Mouse (Mus musculus): ENCODE data around the gene Stoml1. TPM values are rescaled to one million over a fixed set of nuclear protein-coding genes. Genes with fewer than 3 reads are reported as not detected.

Gene Stoml1
- total RNA-seq, 1 experiment, result 51.7 TPM

DNA sequence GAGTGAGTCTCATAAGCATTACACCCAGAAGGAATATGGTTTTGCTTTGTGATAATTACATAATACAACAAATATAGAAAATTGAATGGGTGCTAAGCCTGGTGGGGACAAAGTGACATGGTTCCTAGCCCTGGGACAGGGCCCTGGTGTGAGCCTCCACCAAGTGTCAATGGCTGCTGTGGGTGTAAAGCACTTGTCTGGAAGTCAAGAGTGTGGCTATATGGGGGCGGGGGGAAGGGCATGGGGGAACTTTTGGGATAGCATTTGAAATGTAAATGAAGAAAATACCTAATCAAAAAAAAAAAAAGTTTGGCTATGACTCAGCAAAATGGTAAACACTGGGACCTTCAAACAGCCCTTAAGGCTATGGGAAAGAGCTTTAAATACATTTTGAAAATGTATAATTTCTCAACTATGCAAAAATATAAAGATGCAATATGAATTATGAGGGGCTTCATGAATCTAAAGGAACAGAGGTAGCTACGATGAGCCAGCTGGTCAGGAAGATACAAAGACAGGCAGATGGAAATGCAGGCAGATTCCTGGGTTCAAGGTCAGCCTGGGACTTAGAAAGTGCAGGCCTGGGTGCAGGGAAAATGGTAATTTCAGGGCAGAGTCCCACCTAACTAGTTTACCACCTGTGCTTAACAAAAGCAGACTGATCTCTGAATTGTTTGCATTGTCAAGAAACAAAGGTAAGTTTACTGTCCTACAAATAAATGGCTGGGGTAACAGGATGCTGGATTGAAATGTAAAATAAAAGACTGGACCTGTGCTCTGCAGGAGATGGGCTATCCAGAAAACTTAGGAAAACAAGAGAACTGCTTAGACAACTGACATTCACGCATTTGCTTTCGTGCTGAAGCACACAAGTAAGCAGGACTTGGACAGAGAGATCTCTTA lies 26.1 kb downstream of the Stoml1 start:
- H3K9me3 ChIP-seq (ENCODE audit: control insufficient read depth, insufficient read depth, low read depth, low read length), result no peaks in the 10 kb centered on the region
- in situ Hi-C loops (cut with MboI; ENCODE audit: low sequenced_read_pairs in 2 of 2, unreplicated experiment in 2 of 2), result no loop called here
- H3K4me1 ChIP-seq (ENCODE audit: control insufficient read depth in 2 of 2, insufficient read depth in 2 of 2, low read length in 2 of 2, poor library complexity in 1 of 2), result peaks cover 4 to 9% of the 10 kb centered on the region in 2 experiments; a peak in 3 of 4 replicates
- H3K9ac ChIP-seq (ENCODE audit: insufficient read depth, low read depth, low read length, poor library complexity, severe bottlenecking), result peak overlapping the region; percentile 70
- peak overlapping the region in 1 of 2 experiments; percentile 10; a peak in 1 of 4 replicates for H3K4me3 ChIP-seq (ENCODE audit: insufficient read depth in 1 of 2, low read depth in 1 of 2, low read length in 2 of 2, poor library complexity in 1 of 2, severe bottlenecking in 1 of 2)
- peak; percentile 96 for DNase-seq (ENCODE audit: low read depth, low spot score)
- no peaks in the 10 kb centered on the region for H3K36me3 ChIP-seq (ENCODE audit: control insufficient read depth, insufficient read depth, low read length, poor library complexity, severe bottlenecking)
- TF ChIP-seq HCFC1 (IDR thresholded peaks at IDR 0.05; ENCODE audit: borderline replicate concordance, insufficient read depth, low read length) (no peak), ZC3H11A (IDR thresholded peaks at IDR 0.05; ENCODE audit: borderline replicate concordance, low read depth, low read length) (no peak), CHD2 (IDR thresholded peaks at IDR 0.05; ENCODE audit: low read depth, low read length) (no peak; the same call in none of the 2 replicates), ZNF384 (IDR thresholded peaks at IDR 0.05; ENCODE audit: low read depth, low read length) (peak; percentile 96), MAFK (IDR thresholded peaks at IDR 0.05; ENCODE audit: insufficient read depth, low read depth, low read length) (peak; percentile 99)
- H3K27ac ChIP-seq (ENCODE audit: insufficient read depth, low read depth, low read length, poor library complexity, severe bottlenecking), result peak overlapping the region; percentile 100

DNA sequence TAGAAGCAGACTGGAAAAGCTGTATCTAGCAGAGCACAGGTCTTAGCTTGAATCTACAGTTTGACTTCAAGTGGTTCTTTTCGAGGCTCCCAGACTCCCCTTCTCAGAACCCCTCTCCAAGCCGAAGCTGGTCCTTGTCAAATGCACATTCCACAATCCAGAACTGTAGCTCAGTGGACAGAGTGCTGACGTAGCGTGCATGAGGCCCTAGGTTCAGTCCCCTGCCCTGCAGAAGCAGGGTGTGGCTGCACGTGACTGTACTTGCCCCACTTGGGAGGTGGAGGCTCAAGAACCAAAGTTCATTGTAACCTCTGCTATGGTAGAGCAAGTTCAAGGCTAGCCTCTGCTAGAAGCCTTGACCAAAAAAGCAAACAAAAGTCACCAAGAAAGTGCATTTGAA lies 26.8 kb downstream of the Stoml1 start:
- in situ Hi-C loops (cut with MboI; ENCODE audit: low sequenced_read_pairs in 2 of 2, unreplicated experiment in 2 of 2), result no loop called here
- Histone ChIP-seq H3K9me3 (ENCODE audit: control insufficient read depth, insufficient read depth, low read depth, low read length) (no peaks in the 10 kb centered on the region), H3K27ac (ENCODE audit: insufficient read depth, low read depth, low read length, poor library complexity, severe bottlenecking) (peak overlapping the region; percentile 99), H3K4me3 (ENCODE audit: insufficient read depth in 1 of 2, low read depth in 1 of 2, low read length in 2 of 2, poor library complexity in 1 of 2, severe bottlenecking in 1 of 2) (peak overlapping the region in 1 of 2 experiments; percentile 10; a peak in 1 of 4 replicates), H3K36me3 (ENCODE audit: control insufficient read depth, insufficient read depth, low read length, poor library complexity, severe bottlenecking) (no peaks in the 10 kb centered on the region), H3K9ac (ENCODE audit: insufficient read depth, low read depth, low read length, poor library complexity, severe bottlenecking) (peak overlapping the region; percentile 70), H3K4me1 (ENCODE audit: control insufficient read depth in 2 of 2, insufficient read depth in 2 of 2, low read length in 2 of 2, poor library complexity in 1 of 2) (peaks cover 9 to 10% of the 10 kb centered on the region in 2 experiments; a peak in 3 of 4 replicates)
- peak; percentile 70; the same call in 1 of the 2 replicates for TF ChIP-seq MAFK (IDR thresholded peaks at IDR 0.05; ENCODE audit: insufficient read depth, low read depth, low read length)
- 0 out of 2 replicates have a peak, but pooled peaks have one; percentile 65 for TF ChIP-seq HCFC1 (IDR thresholded peaks at IDR 0.05; ENCODE audit: borderline replicate concordance, insufficient read depth, low read length)
- TF ChIP-seq ZNF384 (IDR thresholded peaks at IDR 0.05; ENCODE audit: low read depth, low read length), result no peak
- peak; percentile 82 for DNase-seq (ENCODE audit: low read depth, low spot score)

DNA sequence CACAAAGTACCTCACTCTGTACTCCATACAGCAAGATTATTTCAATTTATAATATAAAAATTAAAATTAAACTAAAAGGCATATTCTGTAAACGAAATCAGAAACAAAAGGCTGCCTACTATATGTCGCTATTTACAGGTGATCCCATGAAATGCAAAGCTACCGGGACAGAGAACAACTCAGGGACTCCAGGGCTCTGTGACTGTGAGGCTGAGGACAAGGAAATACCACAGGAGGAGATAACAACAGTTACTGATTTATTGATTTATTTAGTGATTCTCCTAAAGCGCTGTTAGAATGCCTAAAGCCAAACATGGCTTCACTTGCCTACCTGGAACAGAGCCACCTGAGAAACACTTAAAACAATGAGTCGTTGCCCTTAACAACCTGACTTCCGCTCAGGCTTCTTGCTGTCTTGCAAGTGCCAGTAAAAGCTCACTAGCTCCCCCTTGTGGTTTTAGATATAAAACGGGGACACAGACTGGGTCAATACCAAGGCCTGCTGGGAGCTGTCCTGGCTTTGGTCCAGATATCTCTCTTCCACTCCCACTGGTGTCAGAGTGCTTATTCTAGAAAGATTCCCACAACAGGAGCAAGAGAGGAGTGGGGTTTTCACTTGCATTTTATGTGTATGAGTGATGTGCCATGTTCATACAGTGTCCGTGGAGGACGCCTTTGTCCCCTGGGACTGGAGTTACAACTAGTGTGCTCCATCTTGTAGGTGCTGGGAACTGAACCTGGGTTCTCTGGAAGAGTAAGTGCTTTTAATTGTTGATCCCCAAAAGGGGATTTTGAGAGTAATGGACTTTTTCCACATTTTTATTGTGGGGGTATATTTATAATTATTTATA lies 27.5 kb downstream of the Stoml1 start:
- H3K4me1 ChIP-seq (ENCODE audit: control insufficient read depth in 2 of 2, insufficient read depth in 2 of 2, low read length in 2 of 2, poor library complexity in 1 of 2), result peaks cover 9 to 14% of the 10 kb centered on the region in 2 experiments; a peak in 3 of 4 replicates
- no peaks in the 10 kb centered on the region for H3K9me3 ChIP-seq (ENCODE audit: control insufficient read depth, insufficient read depth, low read depth, low read length)
- H3K27ac ChIP-seq (ENCODE audit: insufficient read depth, low read depth, low read length, poor library complexity, severe bottlenecking), result peak overlapping the region; percentile 99
- peak; percentile 96 for DNase-seq (ENCODE audit: low read depth, low spot score)
- H3K36me3 ChIP-seq (ENCODE audit: control insufficient read depth, insufficient read depth, low read length, poor library complexity, severe bottlenecking), result no peaks in the 10 kb centered on the region
- H3K9ac ChIP-seq (ENCODE audit: insufficient read depth, low read depth, low read length, poor library complexity, severe bottlenecking), result peak overlapping the region; percentile 76
- H3K4me3 ChIP-seq (ENCODE audit: insufficient read depth in 1 of 2, low read depth in 1 of 2, low read length in 2 of 2, poor library complexity in 1 of 2, severe bottlenecking in 1 of 2), result no peak overlapping the region
- TF ChIP-seq ZNF384 (IDR thresholded peaks at IDR 0.05; ENCODE audit: low read depth, low read length) (no peak), MAFK (IDR thresholded peaks at IDR 0.05; ENCODE audit: insufficient read depth, low read depth, low read length) (0 out of 2 replicates have a peak, but pooled peaks have one; percentile 11), CHD2 (IDR thresholded peaks at IDR 0.05; ENCODE audit: low read depth, low read length) (no peak)
- in situ Hi-C loops (cut with MboI; ENCODE audit: low sequenced_read_pairs in 2 of 2, unreplicated experiment in 2 of 2), result no loop called here

DNA sequence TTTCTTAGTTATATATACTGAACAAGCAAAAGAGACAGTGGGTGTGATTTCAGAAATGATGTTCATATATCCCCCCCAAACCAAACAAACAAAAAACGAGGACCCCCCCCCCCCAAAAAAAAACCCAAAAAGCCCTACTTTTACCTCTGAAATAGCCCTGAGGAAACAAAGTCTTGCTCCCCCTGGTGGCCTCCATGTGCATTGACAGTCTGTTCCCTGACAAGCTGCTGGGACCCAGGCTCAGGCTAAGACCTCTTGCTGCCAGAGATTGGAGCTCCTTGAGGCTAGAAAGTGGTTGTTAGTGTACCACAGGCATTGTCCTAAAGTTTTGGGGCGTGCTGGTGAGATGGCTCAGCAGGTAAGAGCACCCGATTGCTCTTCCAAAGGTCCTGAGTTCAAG lies 28.6 kb downstream of the Stoml1 start:
- in situ Hi-C loops (cut with MboI; ENCODE audit: low sequenced_read_pairs in 2 of 2, unreplicated experiment in 2 of 2), result no loop called here
- Histone ChIP-seq H3K4me1 (ENCODE audit: control insufficient read depth in 2 of 2, insufficient read depth in 2 of 2, low read length in 2 of 2, poor library complexity in 1 of 2) (peaks cover 7 to 19% of the 10 kb centered on the region in 2 experiments; a peak in 3 of 4 replicates), H3K9ac (ENCODE audit: insufficient read depth, low read depth, low read length, poor library complexity, severe bottlenecking) (no peak overlapping the region), H3K27ac (ENCODE audit: insufficient read depth, low read depth, low read length, poor library complexity, severe bottlenecking) (peak overlapping the region; percentile 81; the same call in 1 of the 2 replicates), H3K4me3 (ENCODE audit: insufficient read depth in 1 of 2, low read depth in 1 of 2, low read length in 2 of 2, poor library complexity in 1 of 2, severe bottlenecking in 1 of 2) (no peak overlapping the region), H3K9me3 (ENCODE audit: control insufficient read depth, insufficient read depth, low read depth, low read length) (no peaks in the 10 kb centered on the region), H3K36me3 (ENCODE audit: control insufficient read depth, insufficient read depth, low read length, poor library complexity, severe bottlenecking) (no peaks in the 10 kb centered on the region)
- TF ChIP-seq ZNF384 (IDR thresholded peaks at IDR 0.05; ENCODE audit: low read depth, low read length) (no peak), MAFK (IDR thresholded peaks at IDR 0.05; ENCODE audit: insufficient read depth, low read depth, low read length) (no peak), ZC3H11A (IDR thresholded peaks at IDR 0.05; ENCODE audit: borderline replicate concordance, low read depth, low read length) (no peak), CHD2 (IDR thresholded peaks at IDR 0.05; ENCODE audit: low read depth, low read length) (no peak), HCFC1 (IDR thresholded peaks at IDR 0.05; ENCODE audit: borderline replicate concordance, insufficient read depth, low read length) (no peak)
- DNase-seq (ENCODE audit: low read depth, low spot score), result no peak

Measured in ES-E14 (cell line).